Mouse (Mus musculus) forebrain, embryonic 11.5 days (tissue): ENCODE measurements around the gene Klf1. TPM values are rescaled to one million over a fixed set of nuclear protein-coding genes. Genes with fewer than 3 reads are reported as not detected.

Experiments used
- ATAC-seq: fragments of 200-750 bp; cut with Nextera tagmentation; replicated peaks from 2 replicates; pipeline ENCODE4 v1.8.0; 2017; ENCODE audit warnings: moderate TSS enrichment; ENCODE audit not compliant: low FRiP score
- DNase-seq: peaks from one replicate; pipeline ENCODE4 v3.0.0-alpha.2; 2017; ENCODE audit warnings: low spot score
- H3K27ac ChIP-seq: fragments of 300-500 bp; sonication (generic); 2 replicates; pipeline ENCODE4 v1.5.1; 2014; ENCODE audit warnings: low read depth, low read length
- H3K27me3 ChIP-seq: fragments of 300-500 bp; sonication (generic); 2 replicates; pipeline ENCODE4 v1.6.1; 2014; ENCODE audit warnings: mild to moderate bottlenecking, low read length, mixed read lengths; ENCODE audit not compliant: control insufficient read depth, insufficient read depth
- H3K36me3 ChIP-seq: fragments of 300-500 bp; sonication (generic); 2 replicates; pipeline ENCODE4 v1.6.1; 2014; ENCODE audit warnings: mild to moderate bottlenecking, low read length, moderate library complexity, mixed read lengths; ENCODE audit not compliant: control insufficient read depth, insufficient read depth
- H3K4me1 ChIP-seq: fragments of 300-500 bp; sonication (generic); replicated peaks from 2 replicates; pipeline ENCODE4 v1.6.1; 2014; ENCODE audit warnings: low read length, mixed read lengths; ENCODE audit not compliant: control insufficient read depth, insufficient read depth
- H3K4me2 ChIP-seq: fragments of 300-500 bp; sonication (generic); 2 replicates; pipeline ENCODE4 v1.6.1; 2014; ENCODE audit warnings: low read depth, mild to moderate bottlenecking, low read length, moderate library complexity, mixed read lengths; ENCODE audit not compliant: severe bottlenecking
- H3K4me3 ChIP-seq: fragments of 300-500 bp; sonication (generic); 2 replicates; pipeline ENCODE4 v1.5.1; 2014; ENCODE audit warnings: low read depth, low read length
- H3K9ac ChIP-seq: fragments of 300-500 bp; sonication (generic); 2 replicates; pipeline ENCODE4 v1.6.1; 2014; ENCODE audit warnings: low read length
- H3K9me3 ChIP-seq: fragments of 300-500 bp; sonication (generic); 2 replicates; pipeline ENCODE4 v1.6.1; 2016; ENCODE audit warnings: low read length, mixed read lengths; ENCODE audit not compliant: control insufficient read depth
- WGBS: fragments of 180-500 bp; shearing (Covaris S2); extraction: QIAGEN DNeasy Blood & Tissue Kit; methylation state at CpG from one replicate; pipeline ENCODE4 v1.1.7; 2014; 5-methylcytosine and 5-hydroxymethylcytosine counted together
- polyA plus RNA-seq: library from polyadenylated mRNA; unstranded; fragments of >200 nt; fragmentation: Nextera tagmentation; extraction: Ambion mirVana; gene quantifications from 2 replicates; pipeline ENCODE4 v1.2.1, GENCODE M21; 2014

Gene Klf1
- polyA plus RNA-seq: 14.2 and 17.5 TPM in 2 replicates

GRCm38 (mm10) chr8:84901752-84902151 lies at the start of gene Klf1:
Klf1 (plus strand) TSS chr8:84901928.
- no peak for DNase-seq
- Histone ChIP-seq H3K27me3 (peaks cover 2% of the 10 kb centered on the region; the same call in 1 of the 2 replicates), H3K9ac (peak within 1 kb of the TSS; percentile 78), H3K4me2 (peak within 1 kb of the TSS; percentile 97), H3K4me1 (peaks cover 2% of the 10 kb centered on the region; the same call in 1 of the 2 replicates), H3K9me3 (no peaks in the 10 kb centered on the region), H3K36me3 (no peaks in the 10 kb centered on the region), H3K27ac (no peak within 1 kb of the TSS; the same call in 1 of the 2 replicates), H3K4me3 (peak within 1 kb of the TSS; percentile 55)
- 77% methylated on average over 3 of the region's 3 CpGs for WGBS
- ATAC-seq: no peak

GRCm38 (mm10) chr8:84856434-84856833 lies 45.3 kb upstream of the Klf1 start:
- H3K27me3 ChIP-seq: no peaks in the 10 kb centered on the region
- WGBS: 88% methylated on average over 3 of the region's 3 CpGs
- DNase-seq: no peak
- no peak overlapping the region for H3K4me2 ChIP-seq
- peak overlapping the region; percentile 86; the same call in 1 of the 2 replicates for H3K4me3 ChIP-seq
- no peak overlapping the region for H3K27ac ChIP-seq
- no peaks in the 10 kb centered on the region for H3K9me3 ChIP-seq
- H3K36me3 ChIP-seq: peaks cover 9% of the 10 kb centered on the region; the same call in 1 of the 2 replicates
- H3K4me1 ChIP-seq: no peaks in the 10 kb centered on the region; the same call in 1 of the 2 replicates
- ATAC-seq: peak; percentile 58
- H3K9ac ChIP-seq: no peak overlapping the region; the same call in 1 of the 2 replicates

- H3K36me3 ChIP-seq: peaks cover 11% of the 10 kb centered on the region; the same call in 1 of the 2 replicates
- ATAC-seq: peak; percentile 91
- under 1% methylated on average over 39 of the region's 39 CpGs for WGBS
- H3K27ac ChIP-seq: no peak within 1 kb of the TSS
- no peaks in the 10 kb centered on the region; the same call in 1 of the 2 replicates for H3K4me1 ChIP-seq
- H3K9ac ChIP-seq: peak within 1 kb of the TSS; percentile 68
- no peaks in the 10 kb centered on the region for H3K9me3 ChIP-seq
- peak within 1 kb of the TSS; percentile 70 for H3K4me2 ChIP-seq
- peak within 1 kb of the TSS; percentile 86 for H3K4me3 ChIP-seq
- DNase-seq: peak; percentile 94
- H3K27me3 ChIP-seq: no peaks in the 10 kb centered on the region
These were observed 44.8 kb upstream of the Klf1 start, which contains the start of gene Farsa for GRCm38 (mm10) chr8:84856864-84857441. Farsa (plus strand) TSS chr8:84856989.

- Histone ChIP-seq H3K4me2 (peak within 1 kb of the TSS; percentile 80), H3K36me3 (peaks cover 6% of the 10 kb centered on the region), H3K9me3 (no peaks in the 10 kb centered on the region), H3K4me3 (peak within 1 kb of the TSS; percentile 38), H3K27me3 (no peaks in the 10 kb centered on the region), H3K27ac (no peak within 1 kb of the TSS), H3K4me1 (peaks cover 12% of the 10 kb centered on the region), H3K9ac (peak within 1 kb of the TSS; percentile 57)
- ATAC-seq (peak; percentile 76), DNase-seq (peak; percentile 89)
- WGBS: 15% methylated on average over 44 of the region's 46 CpGs
These were observed 30.1 kb upstream of the Klf1 start, which contains the start of gene Syce2 for GRCm38 (mm10) chr8:84871376-84872308. Syce2 (plus strand) TSS chr8:84872111.

GRCm38 (mm10) chr8:84872309-84872965 lies 29.3 kb upstream of the Klf1 start:
- Histone ChIP-seq H3K27ac (no peak overlapping the region), H3K9ac (peak overlapping the region; percentile 57), H3K4me1 (peaks cover 12% of the 10 kb centered on the region), H3K4me3 (peak overlapping the region; percentile 38), H3K36me3 (peaks cover 6% of the 10 kb centered on the region; the same call in 1 of the 2 replicates), H3K27me3 (no peaks in the 10 kb centered on the region), H3K9me3 (no peaks in the 10 kb centered on the region), H3K4me2 (peak overlapping the region; percentile 80)
- DNase-seq: peak; percentile 77
- ATAC-seq: peak; percentile 78
- WGBS: 2% methylated on average over 53 of the region's 54 CpGs

GRCm38 (mm10) chr8:84873016-84873415 lies 28.7 kb upstream of the Klf1 start:
- DNase-seq (no peak), ATAC-seq (no peak)
- WGBS: 64% methylated on average over 4 of the region's 4 CpGs
- Histone ChIP-seq H3K4me3 (peak overlapping the region; percentile 38), H3K4me2 (peak overlapping the region; percentile 80; the same call in 1 of the 2 replicates), H3K9me3 (no peaks in the 10 kb centered on the region), H3K27me3 (no peaks in the 10 kb centered on the region), H3K4me1 (peaks cover 12% of the 10 kb centered on the region), H3K9ac (0 out of 2 replicates have a peak overlapping the region, but pooled peaks have one; percentile 57), H3K27ac (no peak overlapping the region), H3K36me3 (peaks cover 5% of the 10 kb centered on the region; the same call in 1 of the 2 replicates)

- no peaks in the 10 kb centered on the region for H3K9me3 ChIP-seq
- ATAC-seq (no peak), DNase-seq (no peak)
- H3K4me3 ChIP-seq: no peak overlapping the region
- H3K36me3 ChIP-seq: no peaks in the 10 kb centered on the region
- 89% methylated on average over 3 of the region's 3 CpGs for WGBS
- H3K27ac ChIP-seq: no peak overlapping the region
- no peak overlapping the region for H3K4me2 ChIP-seq
- no peaks in the 10 kb centered on the region for H3K27me3 ChIP-seq
- no peak overlapping the region for H3K9ac ChIP-seq
- H3K4me1 ChIP-seq: peaks cover 12% of the 10 kb centered on the region
These were observed 27.4 kb upstream of the Klf1 start for GRCm38 (mm10) chr8:84874339-84874738.
